Mouse (Mus musculus) thymus, adult 18-20 months (tissue): ENCODE data around the gene Tex21.
A peak's percentile ranks its signal among the peaks of the same experiment; 100 is the strongest.
"Not testable (repeated sequence)": the region's sequence is repeated elsewhere in the genome, so short reads cannot be mapped to it uniquely, and the experiment has no call there.

ENCODE experiments used
- DNase-seq, 2 experiments: peaks; one replicate each; pipeline ENCODE4 v3.0.0; 2022; ENCODE audit warnings: mixed read lengths in 2 of 2

Gene Tex21

GRCm38 (mm10) chr12:76194526-76194925, 52.0 kb downstream of the Tex21 start:
- DNase-seq: no peak

- DNase-seq: peak in 1 of 2 experiments; percentile 13
Observed at GRCm38 (mm10) chr12:76190940-76191339, 55.6 kb downstream of the Tex21 start.

DNA sequence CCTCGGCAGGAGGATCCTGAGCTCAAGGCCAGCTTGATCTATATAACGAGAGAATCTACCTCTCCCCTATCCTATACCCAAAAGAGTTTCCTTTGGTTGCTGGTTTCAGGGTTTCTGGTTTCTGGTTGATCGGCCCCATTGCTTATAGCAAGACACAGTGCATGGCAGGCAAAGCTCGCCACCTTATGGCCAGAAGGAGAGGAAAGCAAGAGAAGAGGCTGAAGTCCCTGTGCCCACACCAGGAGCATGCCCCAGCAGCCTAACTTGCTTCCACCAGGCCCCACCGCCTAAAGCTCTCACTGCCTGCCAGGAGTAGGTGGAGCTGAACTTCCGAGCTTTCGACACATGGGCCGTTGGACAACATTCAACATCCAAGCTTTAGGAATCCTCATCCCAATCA, 58.7 kb downstream of the Tex21 start:
- DNase-seq: no peak

- DNase-seq: no peak
Observed at GRCm38 (mm10) chr12:76186473-76186872, 60.1 kb downstream of the Tex21 start.

GRCm38 (mm10) chr12:76185167-76185816, 61.3 kb downstream of the Tex21 start:
- DNase-seq: no peak

DNA sequence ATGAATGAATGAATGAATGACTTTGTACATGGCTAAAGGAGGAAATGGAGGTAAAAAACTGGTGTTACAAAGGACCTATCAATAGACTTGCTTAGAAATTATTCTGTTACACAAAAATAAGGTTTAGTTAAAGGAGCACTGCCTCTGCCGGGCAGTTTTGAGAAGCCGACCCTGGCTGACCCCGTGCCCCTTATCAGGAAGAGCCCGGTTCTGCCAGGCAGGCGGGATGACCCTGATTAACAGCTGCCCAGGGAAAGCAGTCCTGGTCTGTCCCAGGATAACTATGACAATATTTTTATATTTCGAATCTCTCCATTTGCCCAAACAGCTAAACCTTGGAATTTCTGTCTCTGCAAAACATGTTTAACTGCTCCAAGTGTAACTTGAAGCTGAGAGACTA, 62.3 kb downstream of the Tex21 start:
- DNase-seq: no peak

- no peak for DNase-seq
Observed at GRCm38 (mm10) chr12:76182831-76183230, 63.7 kb downstream of the Tex21 start.

- DNase-seq: no peak
Observed at GRCm38 (mm10) chr12:76181471-76181870, 65.1 kb downstream of the Tex21 start.

DNA sequence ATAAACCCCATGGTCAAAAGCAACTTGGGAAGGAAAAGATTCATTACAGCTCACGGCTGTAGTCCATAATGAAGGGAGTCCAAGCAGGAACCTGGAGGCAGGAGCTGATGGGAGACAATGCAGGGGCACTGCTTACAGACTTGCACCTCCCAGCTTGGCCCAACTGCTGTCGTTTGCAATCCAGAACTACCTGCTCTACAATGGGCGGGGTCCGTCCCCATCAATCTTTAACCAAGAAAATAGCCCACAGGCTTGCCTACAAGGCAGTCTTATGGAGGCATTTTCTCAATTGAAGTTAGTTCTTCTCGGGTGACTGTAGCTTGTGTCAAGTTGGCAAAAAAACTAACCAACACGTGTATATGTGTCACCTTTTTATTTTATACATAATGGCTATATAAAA, 66.1 kb downstream of the Tex21 start:
- DNase-seq: no peak

GRCm38 (mm10) chr12:76179527-76179926, 67.0 kb downstream of the Tex21 start:
- no peak for DNase-seq

DNA sequence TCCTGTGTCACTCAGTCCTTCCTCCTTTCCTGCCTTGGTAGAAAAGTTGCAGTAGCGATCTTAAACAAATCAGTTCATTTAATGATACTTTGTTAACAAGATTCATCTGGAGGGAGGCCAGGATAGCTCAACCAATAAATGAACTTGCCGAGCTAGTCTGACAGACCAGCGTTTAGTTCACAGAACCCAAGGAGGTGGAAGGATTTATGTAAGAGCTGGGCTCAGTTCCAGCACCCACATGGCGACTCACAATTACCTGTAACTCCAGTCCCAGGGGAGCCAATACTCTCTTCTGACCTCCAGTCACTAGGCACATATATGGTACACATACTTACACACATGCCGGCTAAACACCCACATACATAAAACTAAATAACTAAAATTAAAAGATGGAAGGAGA, 67.5 kb downstream of the Tex21 start:
- DNase-seq: no peak

DNA sequence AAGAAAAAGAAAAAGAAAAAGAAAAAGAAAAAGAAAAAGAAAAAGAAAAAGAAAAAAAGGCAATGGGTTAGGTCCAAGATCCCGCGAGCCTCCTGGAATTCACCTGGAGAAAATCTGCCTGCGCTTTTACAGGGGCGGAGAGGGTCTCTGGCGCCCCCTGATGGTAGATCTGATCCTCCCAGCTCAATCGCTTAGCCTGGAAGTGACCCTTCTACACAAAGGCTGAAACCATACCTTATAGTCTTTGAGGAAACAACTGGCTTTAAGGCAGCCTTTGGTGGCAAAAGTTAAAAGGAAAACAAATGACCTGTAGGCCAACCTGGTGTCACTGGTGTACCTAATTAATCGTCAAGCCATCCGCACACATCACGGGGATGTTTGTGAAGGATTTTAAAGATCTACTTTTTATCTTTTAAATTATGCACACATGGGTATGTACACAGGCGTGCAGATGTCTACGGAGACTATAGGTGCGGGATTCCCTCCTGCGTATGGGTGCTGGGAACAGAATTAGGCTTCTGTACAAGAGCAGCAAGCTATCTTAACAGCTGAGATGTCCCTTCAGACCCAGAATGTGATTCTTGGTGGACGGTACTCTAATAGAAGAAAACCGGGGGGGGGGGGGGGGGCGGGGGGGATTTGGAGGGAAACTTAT, 68.6 kb downstream of the Tex21 start:
- no peak for DNase-seq

DNA sequence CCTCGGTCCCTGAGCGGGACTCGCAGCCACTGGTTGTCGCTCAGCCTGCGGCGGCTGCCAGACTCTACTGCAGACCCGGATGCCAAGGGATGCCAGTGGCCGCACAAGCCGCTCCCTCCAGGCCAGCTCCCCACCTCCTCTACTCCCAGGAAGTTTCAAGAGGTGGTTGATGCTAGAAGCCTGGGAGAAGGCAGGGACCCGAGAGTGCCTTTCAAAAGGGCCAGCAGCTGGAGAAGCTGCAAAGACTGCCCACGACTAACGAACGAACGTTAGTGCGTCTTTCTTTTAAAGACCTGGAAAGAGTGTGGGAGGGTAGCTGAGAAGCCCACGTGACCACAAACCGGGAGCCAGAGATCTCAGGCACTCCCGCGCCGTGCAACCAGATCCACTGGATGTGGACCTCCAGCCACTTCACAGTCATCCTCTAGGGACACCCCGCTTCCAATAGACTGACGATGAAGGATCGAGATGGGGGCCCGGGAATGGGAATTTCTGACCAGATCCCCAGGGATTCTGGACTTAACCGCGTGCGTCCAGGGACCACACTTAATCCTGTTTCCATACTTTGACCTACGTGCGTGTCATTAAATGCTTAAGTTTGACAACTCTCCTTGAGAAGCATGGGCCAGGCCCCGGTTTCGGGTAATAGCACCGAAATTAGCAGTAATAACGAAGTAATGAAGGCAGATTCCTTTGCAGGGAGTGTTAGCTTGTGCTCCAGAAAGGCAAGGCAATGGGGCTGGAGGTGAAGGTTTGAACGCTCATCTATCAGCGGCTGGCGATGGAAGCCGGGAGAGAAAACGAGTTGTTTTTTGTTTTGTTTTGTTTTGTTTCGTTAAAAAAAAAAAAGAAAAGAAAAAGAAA, 69.3 kb downstream of the Tex21 start, which contains the start of gene Esr2:
TSS of gene Esr2 (minus strand) at position 260 of the 864 bp plus-strand sequence.
- DNase-seq: no peak

DNA sequence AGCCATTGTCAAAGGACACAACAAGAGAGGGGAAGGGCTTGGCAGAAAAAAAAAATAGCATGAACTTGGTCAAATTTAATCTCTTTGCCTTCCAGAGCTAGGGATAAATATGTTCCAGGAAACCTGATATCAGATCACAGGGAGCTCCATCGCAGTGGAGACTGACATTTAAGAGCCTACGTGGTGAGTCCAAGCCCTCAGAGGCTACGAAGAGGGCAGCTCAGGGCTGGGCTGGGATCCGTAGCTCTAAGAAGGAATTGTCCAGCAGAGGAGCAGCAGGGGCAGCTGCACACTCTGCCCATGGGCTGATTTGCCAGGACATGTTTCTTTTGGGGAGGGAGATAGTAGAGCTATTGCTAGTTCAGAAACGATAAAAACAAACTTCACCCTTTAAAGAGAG, 80.9 kb downstream of the Tex21 start:
- no peak for DNase-seq

GRCm38 (mm10) chr12:76152389-76152788, 94.2 kb downstream of the Tex21 start:
- not testable (repeated sequence) for DNase-seq
